In the genomic region with DNA sequence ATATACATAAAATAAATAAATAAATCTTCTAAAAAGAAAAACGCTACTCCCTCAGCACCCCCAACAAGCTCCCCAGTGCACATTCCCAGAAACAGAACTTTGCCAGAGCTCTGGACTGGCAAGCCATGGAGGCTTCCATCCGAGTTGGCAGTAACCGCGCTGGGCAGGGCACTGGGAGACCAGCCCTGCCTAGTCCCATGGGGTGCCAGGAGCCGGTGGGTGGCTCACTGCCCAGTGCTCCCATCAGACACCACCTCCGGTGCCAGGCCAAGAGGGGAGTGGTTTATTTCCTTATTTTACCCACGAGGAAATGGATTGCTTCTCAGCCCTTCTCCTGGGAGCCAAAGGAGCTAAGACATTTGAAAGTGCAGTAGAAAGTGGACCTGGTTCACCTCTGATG, we compare ENCODE assay signal across 11 mouse cellular contexts. TPM values are rescaled to one million over a fixed set of nuclear protein-coding genes. Genes with fewer than 3 reads are reported as not detected.
A peak's percentile ranks its signal among the peaks of the same experiment; 100 is the strongest.
DNase-seq lines count a peak whose midpoint lies in the region; TF ChIP-seq lines count a peak whose summit lies in the region.
"Had no signal": no experiment of that assay in that cellular context is flagged by ENCODE, and none has a peak within 500 bp of the region (broad histone marks: within the 10 kb centered on the region; RNA-seq: fewer than 3 reads in every experiment).

No protein-coding gene starts in this region.

- no peak overlapping the region for H3K4me3 ChIP-seq in layer of hippocampus, adult 2 months
- H3K4me3 ChIP-seq: neural tube, embryonic 13.5 days had no signal

- DNase-seq in adrenal gland, postnatal 10 days, result peak; percentile 78
- DNase-seq in adrenal gland, postnatal 4 days (ENCODE audit: low spot score in 2 of 2), result no peak
- peak; percentile 34 to 38 for DNase-seq in left cerebral cortex, adult 18-20 months (ENCODE audit: low spot score in 2 of 2)
- no peak for DNase-seq in left cerebral cortex, postnatal 36 days (ENCODE audit: low spot score in 2 of 2)
- DNase-seq in adrenal gland, postnatal 25 days, result peak; percentile 47
- peak; percentile 54 to 71 for DNase-seq in layer of hippocampus, adult 2 months (ENCODE audit: low spot score in 2 of 2)
- DNase-seq in kidney, postnatal 36 days, result no peak
- DNase-seq in thymus, adult 18-20 months, result no peak
- DNase-seq: liver had no signal

- TF ChIP-seq CTCF in layer of hippocampus, adult 2 months (conservative IDR thresholded peaks at IDR 0.05), result no peak

- intact Hi-C loops in left cerebral cortex, postnatal 36 days (cut with DNase I), result no loop called here

- H3K27ac ChIP-seq in layer of hippocampus, adult 2 months, result peak overlapping the region; percentile 24
- H3K27ac ChIP-seq: neural tube, embryonic 13.5 days had no signal

RNA-seq across cellular contexts. Expression of a gene that starts 1.7 kb away (rescaled TPM):
- total RNA-seq in adrenal gland, postnatal 10 days (2021), result 1 to 10 TPM; 1.8 to 5.1 TPM
- total RNA-seq in adrenal gland, postnatal 4 days (2021), result 1 to 10 TPM; 2.6 to 2.9 TPM
- not detected for total RNA-seq in left cerebral cortex, adult 18-20 months (2021)
- not detected for total RNA-seq in left cerebral cortex, postnatal 36 days (2021)
- total RNA-seq in adrenal gland, postnatal 25 days (2021), result not detected in 2 replicates
- total RNA-seq in layer of hippocampus, adult 2 months (2021), result not detected
- total RNA-seq: hematopoietic stem cell, adult 5-6 weeks had no signal

RNA-seq across cellular contexts. Expression of a gene that starts 14.6 kb away (rescaled TPM):
- total RNA-seq in adrenal gland, postnatal 10 days (2021), result 10 to 100 TPM; 40.9 to 48.6 TPM
- total RNA-seq in adrenal gland, postnatal 4 days (2021), result 10 to 100 TPM; 56.7 to 59.1 TPM
- 10 to 100 TPM; 15.3 to 16.3 TPM for total RNA-seq in left cerebral cortex, adult 18-20 months (2021)
- total RNA-seq in left cerebral cortex, postnatal 36 days (2021), result 10 to 100 TPM; 14.4 to 16.5 TPM
- total RNA-seq in adrenal gland, postnatal 25 days (2021), result 38.8 and 43.4 TPM in 2 replicates
- 10 to 100 TPM; 12.2 to 13.7 TPM for total RNA-seq in layer of hippocampus, adult 2 months (2021)
- total RNA-seq: hematopoietic stem cell, adult 5-6 weeks had no signal

RNA-seq across cellular contexts. Expression of a gene that starts 20.0 kb away (rescaled TPM):
- 10 to 100 TPM; 48.8 to 50.6 TPM for total RNA-seq in adrenal gland, postnatal 10 days (2021)
- total RNA-seq in adrenal gland, postnatal 4 days (2021), result 10 to 100 TPM; 58.8 to 65.5 TPM
- 10 to 100 TPM; 64.6 to 67.2 TPM for total RNA-seq in left cerebral cortex, adult 18-20 months (2021)
- total RNA-seq in left cerebral cortex, postnatal 36 days (2021), result 10 to 100 TPM; 57.6 to 65.0 TPM
- 58.1 and 61.5 TPM in 2 replicates for total RNA-seq in adrenal gland, postnatal 25 days (2021)
- 10 to 100 TPM; 64.0 to 64.7 TPM for total RNA-seq in layer of hippocampus, adult 2 months (2021)

RNA-seq across cellular contexts. Expression of a gene that starts 42.5 kb away (rescaled TPM):
- total RNA-seq in adrenal gland, postnatal 10 days (2021), result not detected
- not detected for total RNA-seq in adrenal gland, postnatal 4 days (2021)
- under 1 TPM in 1 of 2 experiments, not detected in 1; 0.52 TPM for total RNA-seq in left cerebral cortex, adult 18-20 months (2021)
- under 1 TPM in 1 of 2 experiments, not detected in 1; 0.97 TPM for total RNA-seq in left cerebral cortex, postnatal 36 days (2021)
- not detected in 2 replicates for total RNA-seq in adrenal gland, postnatal 25 days (2021)
- total RNA-seq in layer of hippocampus, adult 2 months (2021), result under 1 TPM in 1 of 2 experiments, not detected in 1; 0.27 TPM
- total RNA-seq: hematopoietic stem cell, adult 5-6 weeks had no signal

RNA-seq across cellular contexts. Expression of a gene that starts 42.6 kb away (rescaled TPM):
- 10 to 100 TPM; 11.7 to 17.1 TPM for total RNA-seq in adrenal gland, postnatal 10 days (2021)
- total RNA-seq in adrenal gland, postnatal 4 days (2021), result 10 to 100 TPM; 25.3 to 26.0 TPM
- 10 to 100 TPM; 33.8 to 39.9 TPM for total RNA-seq in left cerebral cortex, adult 18-20 months (2021)
- total RNA-seq in left cerebral cortex, postnatal 36 days (2021), result 10 to 100 TPM; 23.7 to 31.5 TPM
- 6.1 and 8.8 TPM in 2 replicates for total RNA-seq in adrenal gland, postnatal 25 days (2021)
- 10 to 100 TPM; 27.7 to 41.8 TPM for total RNA-seq in layer of hippocampus, adult 2 months (2021)

Comparison
In these comparisons a context has a peak if more than half of its experiments do, and no peak if none do; other contexts are left out.
1. DNase-seq: peak in adrenal gland, postnatal 10 days (single experiment), left cerebral cortex, adult 18-20 months (2 of 2), adrenal gland, postnatal 25 days (single experiment) and layer of hippocampus, adult 2 months (2 of 2); none in adrenal gland, postnatal 4 days (0 of 2), left cerebral cortex, postnatal 36 days (0 of 2), kidney, postnatal 36 days (0 of 2) and thymus, adult 18-20 months (0 of 2).